Mouse (Mus musculus): ENCODE results near the gene Rsrc2. TPM values are rescaled to one million over a fixed set of nuclear protein-coding genes. Genes with fewer than 3 reads are reported as not detected.
"Not testable (repeated sequence)": the region's sequence is repeated elsewhere in the genome, so short reads cannot be mapped to it uniquely, and the experiment has no call there.

Rsrc2 gene
- polyA plus RNA-seq (2014; fragmentation: Nextera tagmentation; extraction: Ambion mirVana): 118 and 121 TPM in 2 replicates

DNA sequence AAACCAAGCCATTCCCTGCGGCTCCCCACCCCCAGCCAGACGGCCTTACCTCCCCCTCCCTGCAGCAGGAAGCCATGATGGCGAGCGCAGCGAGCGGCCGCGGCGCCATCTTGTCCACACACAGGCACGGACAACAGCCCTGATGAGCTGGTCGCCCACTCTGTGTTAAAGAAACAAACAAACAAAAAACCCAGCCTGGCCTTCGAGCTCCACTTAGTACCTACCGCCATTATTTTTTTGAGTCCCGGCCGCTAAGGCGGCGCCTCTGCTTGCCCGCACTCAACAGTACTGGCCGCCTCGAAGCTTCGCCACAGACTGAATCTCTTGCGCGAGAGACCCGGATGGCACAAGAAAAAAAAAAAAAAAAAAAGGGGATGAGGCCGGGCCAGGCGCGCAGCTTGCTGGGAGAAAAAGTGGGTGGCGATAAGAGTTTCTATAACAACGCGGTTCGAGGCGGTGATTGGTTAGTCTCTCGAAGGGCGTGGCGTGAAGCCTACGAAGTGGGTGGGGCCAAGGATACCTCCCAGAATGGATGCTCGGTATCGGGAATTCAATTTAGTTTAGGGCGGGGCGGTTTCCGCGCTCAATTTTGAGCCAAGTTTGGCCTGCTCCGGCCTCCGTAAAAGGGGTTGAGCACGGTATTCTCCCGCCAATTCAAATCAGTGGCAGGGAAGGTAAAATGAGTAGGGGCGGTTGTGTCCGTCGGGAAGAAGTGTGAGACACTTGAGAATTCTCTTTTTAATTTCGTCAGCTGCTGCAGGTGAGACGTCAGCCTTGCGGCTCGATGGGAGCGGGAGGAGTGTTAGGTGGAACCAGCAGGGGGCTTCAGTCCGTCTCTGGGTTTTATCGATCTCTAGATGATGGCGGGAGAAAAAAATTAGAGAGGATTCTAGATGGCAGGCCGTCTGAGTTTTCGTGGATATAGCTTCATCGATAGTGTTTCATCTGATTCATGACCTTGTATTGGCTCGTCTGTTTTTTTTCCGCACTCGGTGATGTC, at the start of gene Rsrc2, which contains the start of gene Kntc1:
Gene Rsrc2 (minus strand): TSS at position 350 of the 1,000 bp plus-strand sequence.
Gene Kntc1 (plus strand): TSS at position 652 of the 1,000 bp plus-strand sequence.
- H3K4me1 ChIP-seq (replicated peaks; ENCODE audit: control insufficient read depth, insufficient read depth, low read length): peaks cover 27% of the 10 kb centered on the region
- H3K27ac ChIP-seq: peak within 1 kb of the TSS; percentile 94
- H3K9ac ChIP-seq: peak within 1 kb of the TSS; percentile 64
- WGBS: under 1% methylated on average over 63 of the region's 63 CpGs
- peak; percentile 99 for ATAC-seq (ENCODE audit: low FRiP score)
- no peaks in the 10 kb centered on the region for H3K27me3 ChIP-seq (ENCODE audit: control insufficient read depth, insufficient read depth, low read length)
- H3K36me3 ChIP-seq (replicated peaks; ENCODE audit: control insufficient read depth, insufficient read depth): peaks cover 11% of the 10 kb centered on the region
- H3K4me2 ChIP-seq (replicated peaks): peak within 1 kb of the TSS; percentile 84
- H3K9me3 ChIP-seq (ENCODE audit: control insufficient read depth, low read length): no peaks in the 10 kb centered on the region
- peak within 1 kb of the TSS; percentile 72 for H3K4me3 ChIP-seq (replicated peaks; ENCODE audit: low read length)
- peak; percentile 100 for DNase-seq (ENCODE audit: low spot score)

DNA sequence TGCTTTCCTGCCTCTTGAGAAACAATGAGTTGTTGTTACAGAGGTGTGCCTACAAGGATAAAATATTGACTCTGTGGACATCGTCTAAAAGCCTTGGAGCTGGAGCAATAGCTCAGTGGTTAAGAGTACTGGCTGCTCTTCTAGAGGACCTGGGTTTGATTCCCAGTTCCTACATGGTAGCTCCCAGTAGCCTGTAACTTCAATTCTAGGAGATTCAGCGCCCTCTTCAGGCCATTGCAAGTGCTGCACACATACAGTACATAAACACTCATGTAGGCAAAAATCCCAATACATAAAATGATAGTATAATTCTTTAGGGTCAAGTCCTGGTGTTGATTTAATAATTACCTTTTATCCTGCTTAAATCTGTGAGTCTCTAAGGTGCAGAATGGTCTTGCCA, 43.9 kb upstream of the Rsrc2 start:
- Histone ChIP-seq H3K9ac (no peak overlapping the region), H3K27me3 (ENCODE audit: control insufficient read depth, insufficient read depth, low read length) (no peaks in the 10 kb centered on the region), H3K9me3 (ENCODE audit: control insufficient read depth, low read length) (no peaks in the 10 kb centered on the region), H3K36me3 (replicated peaks; ENCODE audit: control insufficient read depth, insufficient read depth) (peaks cover 4% of the 10 kb centered on the region; the same call in 1 of the 2 replicates), H3K4me1 (replicated peaks; ENCODE audit: control insufficient read depth, insufficient read depth, low read length) (no peaks in the 10 kb centered on the region), H3K4me2 (replicated peaks) (no peak overlapping the region), H3K4me3 (replicated peaks; ENCODE audit: low read length) (no peak overlapping the region), H3K27ac (no peak overlapping the region)
- no peak for ATAC-seq (ENCODE audit: low FRiP score)
- no peak for DNase-seq (ENCODE audit: low spot score)
- 90% methylated on average over 2 of the region's 2 CpGs for WGBS

DNA sequence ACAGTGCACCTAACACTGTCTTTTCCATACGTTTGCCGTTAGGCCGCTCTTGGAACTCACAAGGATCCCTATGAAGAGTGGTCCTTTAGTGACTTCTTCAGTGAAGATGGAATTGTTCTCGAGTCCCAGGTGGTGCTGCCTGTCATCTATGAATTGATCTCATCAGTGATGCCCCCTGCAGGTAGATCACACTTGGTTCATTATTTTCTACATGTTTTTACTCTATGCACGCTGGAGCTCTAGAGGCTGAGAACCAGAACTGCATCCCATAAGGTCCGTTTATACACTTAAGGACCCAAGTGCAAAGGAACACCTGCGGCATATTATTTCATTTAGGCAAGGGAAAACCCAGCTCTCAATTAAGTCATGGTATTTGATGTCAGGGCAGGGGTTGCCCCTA, 39.8 kb upstream of the Rsrc2 start:
- H3K4me1 ChIP-seq (replicated peaks; ENCODE audit: control insufficient read depth, insufficient read depth, low read length): no peaks in the 10 kb centered on the region
- no peak overlapping the region for H3K4me2 ChIP-seq (replicated peaks)
- no peak for ATAC-seq (ENCODE audit: low FRiP score)
- H3K9ac ChIP-seq: no peak overlapping the region
- no peak overlapping the region for H3K27ac ChIP-seq
- WGBS: 95% methylated on average over 7 of the region's 7 CpGs
- peaks cover 4% of the 10 kb centered on the region; the same call in 1 of the 2 replicates for H3K36me3 ChIP-seq (replicated peaks; ENCODE audit: control insufficient read depth, insufficient read depth)
- H3K4me3 ChIP-seq (replicated peaks; ENCODE audit: low read length): no peak overlapping the region
- no peaks in the 10 kb centered on the region for H3K27me3 ChIP-seq (ENCODE audit: control insufficient read depth, insufficient read depth, low read length)
- no peak for DNase-seq (ENCODE audit: low spot score)
- no peaks in the 10 kb centered on the region for H3K9me3 ChIP-seq (ENCODE audit: control insufficient read depth, low read length)

DNA sequence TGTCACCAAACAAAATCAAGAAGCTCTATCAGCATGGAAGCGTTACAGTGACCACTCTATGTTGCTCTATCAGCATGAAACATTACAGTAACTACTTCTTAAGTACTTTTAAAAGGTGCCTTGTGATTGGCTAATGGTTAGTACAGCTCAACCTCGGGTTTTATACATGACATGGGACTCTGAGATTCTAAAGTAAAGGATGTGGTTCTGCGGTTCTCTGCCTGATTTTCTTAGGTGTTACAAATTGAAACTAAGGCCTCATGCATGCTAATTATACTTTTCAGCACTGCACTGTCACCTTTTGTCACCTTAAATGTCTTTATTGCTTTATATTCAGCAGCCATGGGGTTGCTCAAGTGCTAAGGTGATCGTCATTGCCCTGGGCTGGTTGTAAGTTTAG, 32.6 kb upstream of the Rsrc2 start:
- ATAC-seq (ENCODE audit: low FRiP score): no peak
- no peak for DNase-seq (ENCODE audit: low spot score)
- H3K4me2 ChIP-seq (replicated peaks): no peak overlapping the region
- H3K9me3 ChIP-seq (ENCODE audit: control insufficient read depth, low read length): no peaks in the 10 kb centered on the region
- no peak overlapping the region for H3K9ac ChIP-seq
- H3K27ac ChIP-seq: no peak overlapping the region
- no peaks in the 10 kb centered on the region for H3K4me1 ChIP-seq (replicated peaks; ENCODE audit: control insufficient read depth, insufficient read depth, low read length)
- H3K4me3 ChIP-seq (replicated peaks; ENCODE audit: low read length): no peak overlapping the region
- no peaks in the 10 kb centered on the region for H3K27me3 ChIP-seq (ENCODE audit: control insufficient read depth, insufficient read depth, low read length)
- 95% methylated on average over 4 of the region's 4 CpGs for WGBS
- H3K36me3 ChIP-seq (replicated peaks; ENCODE audit: control insufficient read depth, insufficient read depth): no peaks in the 10 kb centered on the region; the same call in 1 of the 2 replicates

DNA sequence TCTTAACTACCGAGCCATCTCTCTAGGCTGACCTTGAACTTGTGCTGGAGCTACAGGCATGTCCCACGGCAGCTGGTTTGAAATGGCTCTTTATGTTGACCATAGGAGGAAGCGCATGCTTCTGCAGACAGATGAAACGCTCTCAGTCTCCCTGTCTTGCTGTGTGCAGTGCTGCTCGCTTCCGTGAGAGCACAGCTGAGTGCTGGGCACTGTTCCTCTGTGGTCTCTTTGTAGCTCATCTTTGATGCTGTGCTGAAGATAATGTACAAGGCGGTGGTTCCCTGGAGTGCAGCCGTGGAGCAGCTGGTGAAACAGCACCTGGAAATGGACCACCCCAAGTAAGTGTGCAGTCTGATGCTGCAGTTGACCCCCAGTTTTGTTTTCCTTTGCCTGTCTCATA, 31.5 kb upstream of the Rsrc2 start:
- H3K4me2 ChIP-seq (replicated peaks): no peak overlapping the region
- DNase-seq (ENCODE audit: low spot score) (no peak), ATAC-seq (ENCODE audit: low FRiP score) (no peak)
- peaks cover 3% of the 10 kb centered on the region; the same call in 1 of the 2 replicates for H3K36me3 ChIP-seq (replicated peaks; ENCODE audit: control insufficient read depth, insufficient read depth)
- no peaks in the 10 kb centered on the region for H3K27me3 ChIP-seq (ENCODE audit: control insufficient read depth, insufficient read depth, low read length)
- H3K4me3 ChIP-seq (replicated peaks; ENCODE audit: low read length): no peak overlapping the region
- H3K9ac ChIP-seq: no peak overlapping the region
- no peak overlapping the region for H3K27ac ChIP-seq
- H3K4me1 ChIP-seq (replicated peaks; ENCODE audit: control insufficient read depth, insufficient read depth, low read length): no peaks in the 10 kb centered on the region
- 93% methylated on average over 8 of the region's 8 CpGs for WGBS
- H3K9me3 ChIP-seq (ENCODE audit: control insufficient read depth, low read length): no peaks in the 10 kb centered on the region

DNA sequence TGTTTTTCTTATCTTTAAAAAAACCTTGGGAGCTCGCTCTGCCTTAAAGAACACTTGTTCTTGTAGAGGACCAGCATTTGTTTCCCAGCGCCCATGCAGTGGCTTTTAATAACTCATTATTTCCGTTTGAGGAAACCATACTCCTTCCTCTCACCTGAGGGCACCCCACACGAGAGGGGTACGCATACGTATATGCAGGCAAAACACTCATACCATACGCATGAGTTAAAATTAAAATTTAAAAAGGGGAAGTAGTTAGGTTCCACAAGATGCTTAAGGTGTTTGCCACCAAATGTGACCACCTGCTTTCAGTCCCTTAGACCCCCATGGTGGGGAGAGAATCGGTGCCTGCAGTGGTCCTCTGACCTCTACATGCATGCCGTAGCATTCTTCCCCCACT, 24.2 kb upstream of the Rsrc2 start:
- H3K27ac ChIP-seq: no peak overlapping the region
- ATAC-seq (ENCODE audit: low FRiP score): no peak
- H3K9me3 ChIP-seq (ENCODE audit: control insufficient read depth, low read length): no peaks in the 10 kb centered on the region

DNA sequence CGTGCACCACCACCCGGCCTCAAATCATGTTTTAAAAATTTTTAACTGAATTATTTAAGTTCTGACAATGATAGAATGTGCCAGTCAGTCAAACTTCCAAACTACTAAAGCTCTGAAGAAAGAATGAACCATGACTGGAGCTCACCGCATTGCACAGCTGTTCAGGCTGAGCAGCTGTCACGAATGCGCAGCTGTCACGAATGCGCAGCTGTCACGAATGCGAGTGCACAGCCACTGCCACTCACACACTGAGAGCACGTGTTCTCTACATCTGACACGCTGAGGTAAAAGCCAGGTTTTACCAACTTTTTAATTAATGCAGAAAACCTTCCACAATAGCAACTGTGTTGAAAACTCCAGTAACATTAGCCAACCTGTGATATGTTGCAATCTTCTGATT, 17.2 kb upstream of the Rsrc2 start:
- H3K4me3 ChIP-seq (replicated peaks; ENCODE audit: low read length); H3K9ac ChIP-seq; H3K4me2 ChIP-seq (replicated peaks); H3K27me3 ChIP-seq (ENCODE audit: control insufficient read depth, insufficient read depth, low read length); H3K4me1 ChIP-seq (replicated peaks; ENCODE audit: control insufficient read depth, insufficient read depth, low read length); H3K9me3 ChIP-seq (ENCODE audit: control insufficient read depth, low read length); DNase-seq (ENCODE audit: low spot score); ATAC-seq (ENCODE audit: low FRiP score); H3K27ac ChIP-seq; H3K36me3 ChIP-seq (replicated peaks; ENCODE audit: control insufficient read depth, insufficient read depth): not testable (repeated sequence)
- WGBS: 96% methylated on average over 11 of the region's 11 CpGs

More for the DNA sequence above, 24.2 kb upstream of the Rsrc2 start:
- no peaks in the 10 kb centered on the region for H3K4me1 ChIP-seq (replicated peaks; ENCODE audit: control insufficient read depth, insufficient read depth, low read length)
- H3K36me3 ChIP-seq (replicated peaks; ENCODE audit: control insufficient read depth, insufficient read depth): peaks cover 9% of the 10 kb centered on the region; the same call in 1 of the 2 replicates
- DNase-seq (ENCODE audit: low spot score): no peak
- no peak overlapping the region for H3K4me3 ChIP-seq (replicated peaks; ENCODE audit: low read length)
- H3K4me2 ChIP-seq (replicated peaks): no peak overlapping the region
- H3K27me3 ChIP-seq (ENCODE audit: control insufficient read depth, insufficient read depth, low read length): no peaks in the 10 kb centered on the region
- WGBS: 94% methylated on average over 9 of the region's 9 CpGs
- no peak overlapping the region for H3K9ac ChIP-seq

DNA sequence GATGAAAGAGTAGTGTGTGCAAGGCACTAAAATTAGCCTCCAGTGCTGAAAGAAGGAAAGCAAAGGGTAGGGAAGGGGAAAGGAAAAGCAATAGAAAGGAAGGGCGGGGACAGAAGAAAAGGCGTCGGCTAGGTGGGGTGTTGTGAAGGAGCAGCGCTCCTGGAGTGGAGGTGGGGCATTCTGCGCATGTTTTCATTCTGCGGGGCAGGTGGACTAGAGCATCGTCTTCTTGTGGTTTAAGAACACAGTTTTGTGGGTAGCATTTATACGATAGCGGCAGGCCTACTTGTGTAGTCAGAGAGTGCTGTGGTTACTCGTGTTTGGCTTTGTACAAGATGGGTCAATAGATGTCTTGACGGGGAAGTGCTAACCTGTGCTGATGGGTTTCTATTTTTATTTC, 16.3 kb upstream of the Rsrc2 start:
- H3K4me3 ChIP-seq (replicated peaks; ENCODE audit: low read length): no peak overlapping the region
- no peak overlapping the region for H3K4me2 ChIP-seq (replicated peaks)
- H3K27me3 ChIP-seq (ENCODE audit: control insufficient read depth, insufficient read depth, low read length): no peaks in the 10 kb centered on the region
- H3K9ac ChIP-seq: no peak overlapping the region
- no peaks in the 10 kb centered on the region for H3K9me3 ChIP-seq (ENCODE audit: control insufficient read depth, low read length)
- H3K4me1 ChIP-seq (replicated peaks; ENCODE audit: control insufficient read depth, insufficient read depth, low read length): no peaks in the 10 kb centered on the region
- ATAC-seq (ENCODE audit: low FRiP score) (no peak), DNase-seq (ENCODE audit: low spot score) (no peak)
- WGBS: 97% methylated on average over 11 of the region's 11 CpGs
- no peak overlapping the region for H3K27ac ChIP-seq
- H3K36me3 ChIP-seq (replicated peaks; ENCODE audit: control insufficient read depth, insufficient read depth): no peaks in the 10 kb centered on the region; the same call in 1 of the 2 replicates

DNA sequence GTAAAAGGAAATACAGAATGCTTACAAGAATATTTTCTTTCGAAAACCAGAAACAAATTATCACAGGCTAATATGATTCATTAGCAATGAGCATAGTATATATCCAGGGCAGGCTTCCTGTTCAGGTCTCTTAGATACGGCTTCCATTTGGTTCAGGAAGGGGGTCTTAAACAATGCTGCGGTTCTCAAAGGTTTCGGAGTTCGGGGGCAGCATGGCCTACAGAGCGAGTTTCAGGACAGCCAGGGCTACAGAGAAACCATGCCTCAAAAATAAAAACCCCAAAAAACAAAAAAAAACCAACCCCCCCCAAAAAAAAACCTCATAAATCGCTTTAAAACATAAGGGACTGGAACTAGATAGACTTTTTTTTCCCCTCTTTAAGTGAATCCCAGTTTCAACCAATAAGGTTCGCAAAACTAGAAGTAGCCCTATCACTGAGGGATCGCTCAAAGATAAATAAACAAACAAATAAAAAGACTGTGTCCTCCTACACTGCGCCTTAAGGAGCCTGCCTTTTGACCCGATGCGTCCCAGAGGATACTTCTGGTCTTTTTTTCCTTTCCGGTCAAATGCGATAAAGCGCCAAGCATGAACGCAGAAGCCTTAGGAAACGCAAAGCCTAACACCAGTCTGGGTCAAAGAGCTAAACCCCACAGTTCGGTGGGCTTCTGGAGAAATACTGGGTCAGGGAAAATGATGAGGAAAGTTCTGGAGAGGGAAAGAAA, 712 bp downstream of the Rsrc2 start:
- Histone ChIP-seq H3K4me1 (replicated peaks; ENCODE audit: control insufficient read depth, insufficient read depth, low read length) (peaks cover 27% of the 10 kb centered on the region), H3K4me2 (replicated peaks) (peak overlapping the region; percentile 84), H3K27ac (peak overlapping the region; percentile 94), H3K27me3 (ENCODE audit: control insufficient read depth, insufficient read depth, low read length) (no peaks in the 10 kb centered on the region), H3K9ac (peak overlapping the region; percentile 64), H3K9me3 (ENCODE audit: control insufficient read depth, low read length) (no peaks in the 10 kb centered on the region), H3K4me3 (replicated peaks; ENCODE audit: low read length) (peak overlapping the region; percentile 72), H3K36me3 (replicated peaks; ENCODE audit: control insufficient read depth, insufficient read depth) (peaks cover 20% of the 10 kb centered on the region)
- ATAC-seq (ENCODE audit: low FRiP score) (no peak; the same call in 1 of the 2 replicates), DNase-seq (ENCODE audit: low spot score) (no peak)
- WGBS: 1% methylated on average over 18 of the region's 18 CpGs
